In the genomic region with DNA sequence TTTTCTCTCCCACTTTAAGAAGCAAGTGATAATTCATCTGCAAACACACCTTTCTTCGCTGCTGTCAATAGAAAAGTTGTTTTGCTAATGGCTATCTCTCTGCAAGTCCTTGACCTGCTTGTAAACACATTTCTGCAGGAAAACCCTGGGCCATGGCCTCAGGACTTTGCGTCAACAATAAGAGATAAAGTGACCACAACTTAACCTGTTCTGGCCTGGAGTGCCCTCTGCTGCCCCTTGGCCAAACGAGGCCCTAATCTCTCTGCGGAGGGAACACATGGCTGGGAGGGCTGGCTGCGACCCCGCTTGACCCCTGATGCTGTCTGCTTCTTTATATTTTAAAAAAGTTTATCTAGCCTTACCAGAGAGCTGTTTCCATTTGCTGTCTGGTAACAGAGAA, we compare ENCODE assay signal across 17 mouse cellular contexts.
DNase-seq lines count a peak whose midpoint lies in the region; ATAC-seq lines count a peak whose summit lies in the region.
"Had no signal": no experiment of that assay in that cellular context is flagged by ENCODE, and none has a peak within 500 bp of the region (broad histone marks: within the 10 kb centered on the region; RNA-seq: fewer than 3 reads in every experiment).

No protein-coding gene starts in this region.

- H3K27me3 ChIP-seq in liver, embryonic 11.5 days (replicated peaks; ENCODE audit: control insufficient read depth, insufficient read depth, low read length): no peaks in the 10 kb centered on the region
- H3K27me3 ChIP-seq: CH12.LX; embryonic facial prominence, embryonic 12.5 days; heart, embryonic 15.5 days; neural tube, embryonic 12.5 days had no signal

- 9% methylated on average over 6 of the region's 6 CpGs for WGBS in liver, embryonic 11.5 days

- no peaks in the 10 kb centered on the region for H3K9me3 ChIP-seq in liver, embryonic 11.5 days (ENCODE audit: control insufficient read depth, low read length)
- H3K9me3 ChIP-seq: embryonic facial prominence, embryonic 12.5 days; neural tube, embryonic 12.5 days had no signal

- no peak overlapping the region for H3K27ac ChIP-seq in liver, embryonic 11.5 days (ENCODE audit: low read depth, low read length)
- H3K27ac ChIP-seq: embryonic facial prominence, embryonic 12.5 days; heart, embryonic 15.5 days; neural tube, embryonic 12.5 days had no signal

- no peaks in the 10 kb centered on the region for H3K4me1 ChIP-seq in liver, embryonic 11.5 days (replicated peaks; ENCODE audit: control insufficient read depth, insufficient read depth, low read length)
- H3K4me1 ChIP-seq: heart, embryonic 15.5 days had no signal

- no peak overlapping the region for H3K9ac ChIP-seq in liver, embryonic 11.5 days (ENCODE audit: low read depth, low read length)
- H3K9ac ChIP-seq: embryonic facial prominence, embryonic 12.5 days; heart, embryonic 15.5 days; neural tube, embryonic 12.5 days had no signal

- H3K4me3 ChIP-seq in liver, embryonic 11.5 days (ENCODE audit: low read depth, low read length): no peak overlapping the region
- H3K4me3 ChIP-seq: embryonic facial prominence, embryonic 12.5 days; heart, embryonic 15.5 days; neural tube, embryonic 12.5 days had no signal

- H3K4me2 ChIP-seq in liver, embryonic 11.5 days: no peak overlapping the region
- H3K4me2 ChIP-seq: embryonic facial prominence, embryonic 12.5 days; heart, embryonic 15.5 days; neural tube, embryonic 12.5 days had no signal

- no peaks in the 10 kb centered on the region for H3K36me3 ChIP-seq in liver, embryonic 11.5 days (ENCODE audit: control insufficient read depth, insufficient read depth, low read length)
- H3K36me3 ChIP-seq: embryonic facial prominence, embryonic 12.5 days; heart, embryonic 15.5 days; neural tube, embryonic 12.5 days had no signal

- peak; percentile 12 to 35 for DNase-seq in adrenal gland, adult (ENCODE audit: inconsistent age in 2 of 2, low spot score in 1 of 2)
- DNase-seq in adrenal gland, postnatal 25 days: no peak
- DNase-seq in liver: peak; percentile 22
- no peak for DNase-seq in liver, embryonic 11.5 days (ENCODE audit: low spot score)
- DNase-seq in embryo, embryonic 11 days: peak; percentile 55
- DNase-seq in kidney, postnatal 4 days: peak; percentile 21 to 27
- no peak for DNase-seq in right cerebral cortex, postnatal 4 days
- DNase-seq in layer of hippocampus, adult 8-10 months (ENCODE audit: low spot score in 2 of 2): no peak
- DNase-seq: cerebellum, adult 9-10 months; lung, adult 18-20 months; lung, postnatal 4 days; thymus, adult 2 months had no signal

- no peak for ATAC-seq in liver, embryonic 11.5 days (replicated peaks; ENCODE audit: low FRiP score)
- ATAC-seq: hindbrain, embryonic 16.5 days had no signal

Comparison
In these comparisons a context has a peak if more than half of its experiments do, and no peak if none do; other contexts are left out.
1. DNase-seq: peak in adrenal gland, adult (2 of 2), liver (single experiment), embryo, embryonic 11 days (single experiment) and kidney, postnatal 4 days (2 of 2); none in adrenal gland, postnatal 25 days (single experiment), liver, embryonic 11.5 days (single experiment), right cerebral cortex, postnatal 4 days (single experiment) and layer of hippocampus, adult 8-10 months (0 of 2).